Mouse (Mus musculus): ENCODE results near the gene Msmo1.

DNA sequence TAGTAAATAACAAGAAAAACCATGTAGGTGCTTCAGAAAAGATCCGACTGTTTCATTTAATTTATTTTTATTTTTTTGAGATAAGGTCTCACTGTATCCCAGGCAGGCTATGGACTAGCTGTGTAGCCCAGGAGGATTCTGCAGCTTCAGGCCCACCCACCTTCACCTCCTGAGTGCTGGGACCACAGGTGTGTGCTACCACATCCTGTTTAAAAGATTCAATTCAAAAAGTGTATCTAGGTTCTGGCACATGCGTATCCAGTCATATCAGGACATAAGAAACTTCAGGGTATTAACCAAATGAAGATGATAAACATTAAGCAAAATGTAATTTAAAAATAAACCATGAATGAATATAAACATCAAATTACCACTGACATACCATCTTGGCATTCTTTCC is 10.4 kb downstream of the Msmo1 start:
- TF ChIP-seq GATA1 (IDR thresholded peaks at IDR 0.05; ENCODE audit: borderline replicate concordance, low read length) (no peak), FLI1 (IDR thresholded peaks at IDR 0.05; ENCODE audit: low read length) (no peak)

All from megakaryocyte, embryonic 14.5 days (primary cell).